Mouse (Mus musculus): ENCODE measurements around the gene Dapk3.
"Not testable (repeated sequence)": the region's sequence is repeated elsewhere in the genome, so short reads cannot be mapped to it uniquely, and the experiment has no call there.

The Dapk3 gene

DNA sequence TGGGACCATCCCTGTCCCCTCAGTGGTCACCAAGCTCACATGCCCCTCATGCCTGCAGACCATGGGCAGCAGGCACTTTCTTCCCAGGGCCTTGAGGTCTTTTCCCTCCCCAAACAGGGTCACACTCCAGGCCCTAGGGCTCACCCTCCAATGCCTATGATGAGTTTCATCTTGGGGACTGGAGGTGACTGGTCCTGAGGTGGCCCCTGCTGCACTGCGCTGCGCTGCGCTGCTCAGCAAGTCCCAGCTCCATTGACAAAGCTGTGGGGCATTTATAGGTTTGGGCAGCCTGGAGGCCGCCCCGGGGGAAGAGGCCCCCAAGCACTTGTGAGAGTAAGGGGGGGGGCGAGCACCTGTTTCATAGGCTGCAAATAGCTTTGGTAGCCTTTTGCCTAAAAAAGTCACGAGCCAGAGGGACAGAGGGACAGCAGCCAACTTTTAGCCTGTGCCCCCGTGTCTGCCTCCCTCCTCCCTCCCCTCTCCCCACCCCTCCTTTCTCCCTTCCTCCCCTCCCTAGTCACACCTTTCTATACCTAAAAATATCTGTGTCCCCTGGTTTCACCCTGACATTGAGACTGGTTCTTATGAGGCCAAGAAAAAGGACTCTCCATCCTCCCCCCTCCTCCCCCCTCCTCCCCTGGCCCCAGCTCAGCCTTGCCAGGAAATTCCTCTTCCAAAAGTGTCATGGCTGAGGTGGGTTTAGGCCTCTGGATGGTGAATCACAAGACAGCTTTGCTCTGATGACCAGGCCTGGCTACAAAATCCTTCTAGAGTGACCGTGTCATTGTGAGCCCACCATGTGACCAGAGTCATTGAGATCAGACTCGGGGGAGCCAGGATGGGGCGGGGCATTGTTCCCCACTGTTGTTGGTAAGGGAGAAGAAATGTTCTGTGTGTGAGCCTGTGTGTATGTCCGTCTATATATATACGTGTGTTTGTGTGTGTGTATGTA is 19.3 kb downstream of the Dapk3 start, which contains the start of gene Nmrk2:
Gene Nmrk2 (minus strand): TSS at position 245 of the 952 bp plus-strand sequence.
- DNase-seq = no peak

DNA sequence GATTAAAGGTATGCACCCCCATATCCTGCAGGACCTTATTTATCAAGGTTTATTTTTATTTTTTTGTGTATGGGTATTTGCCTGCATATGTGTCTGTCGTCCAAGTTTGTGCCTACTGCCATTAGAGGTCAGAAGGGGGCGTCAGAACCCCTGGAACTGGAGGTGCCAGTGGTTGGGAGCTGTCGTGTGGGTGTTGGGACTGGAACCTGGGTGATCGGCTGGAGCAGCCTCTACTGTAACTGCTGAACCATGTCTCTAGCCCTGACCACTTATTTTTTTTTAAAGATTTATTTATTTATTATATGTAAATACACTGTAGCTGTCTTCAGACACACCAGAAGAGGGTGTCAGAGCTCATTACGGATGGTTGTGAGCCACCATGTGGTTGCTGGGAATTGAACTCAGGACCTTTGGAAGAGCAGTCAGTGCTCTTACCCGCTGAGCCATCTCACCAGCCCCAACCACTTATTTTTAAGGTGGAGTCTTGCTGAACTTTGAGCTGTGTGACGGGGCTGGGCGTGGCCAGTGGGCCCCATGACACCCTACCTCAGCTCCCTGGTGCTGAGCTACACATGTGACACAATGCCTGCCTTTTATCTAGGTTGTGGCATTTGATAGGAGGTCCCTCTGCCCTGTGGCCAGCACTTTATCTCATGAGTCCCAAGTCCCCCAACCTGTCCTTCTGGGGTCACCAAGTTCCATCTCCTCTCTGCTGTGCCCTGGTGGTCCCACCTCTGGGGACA is 20.3 kb downstream of the Dapk3 start:
- DNase-seq = no peak

DNA sequence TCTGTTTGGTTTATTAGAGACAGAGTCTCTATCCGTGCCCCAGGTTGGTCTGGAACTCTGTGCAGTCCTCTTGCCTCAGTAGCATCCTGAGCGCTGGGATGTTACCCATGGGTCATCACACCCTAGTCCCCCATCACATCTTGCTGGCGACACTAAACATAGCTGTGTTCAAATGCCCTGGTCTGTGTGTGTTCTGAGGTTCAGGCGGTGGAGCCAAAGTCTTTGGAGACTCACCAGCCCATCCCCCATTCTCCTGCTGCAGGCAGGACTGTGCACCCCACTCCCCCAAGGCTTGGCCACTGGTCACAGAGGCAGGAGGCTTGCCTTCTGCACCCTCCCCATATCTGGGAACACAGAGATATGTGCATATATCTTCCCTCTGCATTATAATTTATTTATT is 21.3 kb downstream of the Dapk3 start:
- DNase-seq = no peak

DNA sequence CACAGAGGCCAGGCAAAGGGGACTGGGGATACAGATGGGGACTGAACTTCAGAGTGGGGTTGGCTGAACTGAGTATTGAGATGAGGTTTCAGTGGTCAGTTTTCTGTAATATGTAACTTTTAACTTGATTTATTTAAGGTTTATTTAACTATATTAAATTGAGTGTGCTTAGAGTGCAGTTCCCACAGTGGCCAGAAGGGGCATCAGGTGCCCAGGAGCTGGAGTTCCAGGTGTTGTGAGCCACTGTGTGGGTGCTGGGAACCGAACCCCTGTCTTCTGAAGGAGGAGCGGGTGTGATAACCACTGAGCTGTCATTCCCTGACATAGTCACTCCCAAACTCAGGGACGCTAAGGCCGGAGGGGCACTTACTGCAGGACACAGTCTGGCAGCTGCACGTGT is 27.3 kb downstream of the Dapk3 start:
- DNase-seq = no peak

DNA sequence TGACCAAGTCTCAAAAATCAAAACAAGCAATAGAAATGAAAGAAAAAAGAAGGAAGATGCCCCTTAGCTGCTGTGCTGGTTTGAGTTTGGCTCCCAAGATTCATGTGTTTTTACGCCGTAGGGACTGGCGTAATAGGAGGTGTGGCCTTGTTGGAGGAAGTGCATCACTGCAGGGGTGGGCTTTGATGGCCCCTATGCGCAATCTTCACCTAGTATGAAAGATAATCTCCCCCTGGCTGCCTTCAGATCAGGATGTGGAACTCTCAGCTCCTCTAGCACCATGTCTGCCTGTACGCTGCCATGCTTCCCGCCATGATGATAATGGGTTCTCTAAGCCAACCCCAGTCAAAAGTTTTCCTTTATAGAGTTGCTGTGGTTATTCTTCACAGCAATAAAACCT is 33.5 kb downstream of the Dapk3 start:
- no peak for DNase-seq

DNA sequence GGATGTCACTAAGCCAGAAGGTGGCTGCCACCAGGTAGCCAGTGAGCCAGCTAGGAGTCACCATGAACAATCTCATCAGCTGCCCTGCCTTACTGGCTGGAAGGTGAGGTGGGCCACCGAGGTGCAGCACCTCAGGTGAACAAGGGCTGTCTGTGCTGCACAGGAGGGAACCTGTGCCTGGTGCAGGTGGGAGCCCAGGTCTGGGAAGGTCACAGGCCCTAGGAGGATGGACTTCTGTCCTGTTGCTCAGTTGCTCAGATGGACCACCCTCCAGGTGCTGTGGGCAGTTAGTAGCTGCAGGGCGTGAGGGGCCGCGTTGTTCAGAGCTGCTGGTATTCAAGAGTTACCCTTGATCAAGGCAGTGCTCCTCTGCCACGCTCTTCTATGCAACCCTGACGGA is 34.0 kb downstream of the Dapk3 start:
- no peak for DNase-seq

DNA sequence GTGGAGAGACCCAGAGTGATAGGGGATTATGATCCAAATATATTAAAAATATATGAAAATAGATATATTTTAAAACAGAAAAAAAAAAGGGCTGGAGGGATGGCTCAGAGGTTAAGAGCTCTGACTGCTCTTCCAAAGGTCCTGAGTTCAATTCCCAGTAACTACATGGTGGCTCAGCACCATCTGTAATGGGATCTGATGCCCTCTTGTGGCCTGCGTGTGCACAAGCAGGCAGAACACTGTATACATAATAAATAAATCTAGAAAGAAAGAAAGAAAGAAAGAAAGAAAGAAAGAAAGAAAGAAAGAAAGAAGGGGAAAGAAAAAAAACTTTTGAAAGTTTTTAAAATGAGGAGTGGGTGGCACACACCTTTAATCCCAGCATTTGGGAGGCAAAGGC is 34.5 kb downstream of the Dapk3 start:
- not testable (repeated sequence) for DNase-seq

DNA sequence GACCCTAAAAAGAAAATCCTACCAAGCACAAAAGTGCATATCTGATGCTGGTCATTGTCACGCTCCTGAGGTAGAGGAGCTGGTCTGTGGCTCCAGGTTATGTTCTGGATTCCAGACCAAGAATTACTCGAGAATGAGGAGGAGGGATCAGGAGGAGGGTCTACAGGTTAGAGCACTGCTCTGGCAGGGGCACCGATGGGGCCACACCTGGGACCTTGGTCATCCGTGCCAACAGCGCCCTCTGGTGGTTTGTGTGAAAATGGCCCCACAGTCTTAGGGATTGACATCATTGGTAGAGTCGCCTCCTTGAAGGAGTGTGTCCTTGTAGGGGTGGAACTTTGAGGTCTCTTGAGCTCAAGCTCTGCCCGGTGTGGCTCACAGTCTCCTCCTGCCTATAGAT is 35.2 kb downstream of the Dapk3 start:
- DNase-seq = peak; percentile 72

DNA sequence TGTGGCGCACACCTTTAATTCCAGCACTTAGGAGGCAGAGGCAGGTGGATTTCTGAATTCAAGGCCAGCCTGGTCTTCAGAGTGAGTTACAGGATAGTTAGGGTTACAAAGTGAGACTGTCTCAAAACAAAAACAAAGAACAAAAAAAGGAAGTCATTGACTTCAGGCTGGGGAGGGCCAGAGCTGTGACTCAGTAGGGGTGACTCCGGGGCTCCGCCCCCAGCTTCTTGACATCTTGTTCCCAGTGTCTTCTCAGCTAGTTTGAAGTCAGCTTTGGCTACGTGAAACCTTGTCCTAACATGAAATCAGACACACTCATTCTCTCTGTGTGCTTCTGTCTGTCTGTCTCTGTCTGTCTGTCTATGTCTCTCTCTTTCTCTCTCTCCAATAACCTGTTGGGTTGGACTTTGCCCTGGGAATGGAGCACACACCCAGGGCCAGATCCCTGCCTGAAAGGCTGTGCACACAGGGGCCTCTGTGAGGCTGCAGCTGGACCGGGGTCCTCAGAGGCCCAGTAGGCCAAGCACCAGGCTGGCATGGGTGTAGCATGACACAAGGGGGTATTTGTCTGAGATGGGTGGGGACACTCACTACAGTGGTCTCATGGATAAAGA is 38.7 kb downstream of the Dapk3 start:
- DNase-seq = no peak

DNA sequence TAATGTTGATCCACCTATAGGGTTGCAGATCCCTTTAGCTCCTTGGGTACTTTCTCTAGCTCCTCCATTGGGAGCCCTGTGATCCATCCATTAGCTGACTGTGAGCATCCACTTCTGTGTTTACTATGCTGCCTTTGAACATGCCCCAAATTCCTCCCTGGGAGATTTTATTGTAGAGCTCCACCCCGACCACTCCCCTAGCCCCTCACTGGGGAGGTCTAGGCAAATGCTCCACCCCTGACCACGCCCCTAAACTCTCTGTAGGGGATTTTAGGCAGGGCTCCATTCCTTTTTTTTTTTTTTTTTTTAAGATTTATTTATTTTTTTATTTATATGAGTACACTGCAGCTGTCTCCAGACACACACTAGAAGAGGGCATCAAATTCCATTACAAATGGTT is 40.9 kb downstream of the Dapk3 start:
- not testable (repeated sequence) for DNase-seq

DNA sequence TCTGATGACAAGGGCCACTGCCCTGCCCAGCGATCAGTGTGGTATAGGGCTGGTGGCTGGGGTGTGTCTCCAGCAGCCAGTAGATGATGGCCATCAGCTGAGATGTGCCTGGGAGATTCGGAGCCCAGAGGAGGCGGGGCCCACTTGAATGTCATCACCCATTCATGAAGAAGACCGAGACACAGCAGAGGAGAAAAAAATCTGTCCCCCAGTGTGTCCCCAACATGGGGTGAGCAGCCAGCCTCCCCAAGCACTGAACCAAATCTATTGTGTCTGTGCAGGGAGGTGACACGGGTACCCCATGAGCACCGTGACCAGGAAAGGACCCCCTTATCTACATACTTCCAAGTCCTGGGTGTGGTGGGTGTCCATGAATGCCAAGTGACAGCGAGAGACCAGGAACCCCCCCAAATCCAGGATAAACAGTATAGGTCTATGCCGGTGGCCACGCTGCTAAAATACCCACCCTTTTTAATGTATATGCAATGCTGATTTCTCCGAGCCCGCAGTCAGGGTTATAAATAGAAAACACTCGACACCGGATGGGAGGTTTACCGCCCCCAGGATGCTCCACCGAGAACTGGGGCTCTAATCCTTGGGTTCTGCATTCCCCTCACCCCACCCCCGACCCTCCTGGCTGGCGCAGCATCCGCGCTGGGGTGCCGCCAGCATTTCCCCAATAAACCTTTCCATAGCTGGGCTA is 47.1 kb downstream of the Dapk3 start:
- DNase-seq = no peak

DNA sequence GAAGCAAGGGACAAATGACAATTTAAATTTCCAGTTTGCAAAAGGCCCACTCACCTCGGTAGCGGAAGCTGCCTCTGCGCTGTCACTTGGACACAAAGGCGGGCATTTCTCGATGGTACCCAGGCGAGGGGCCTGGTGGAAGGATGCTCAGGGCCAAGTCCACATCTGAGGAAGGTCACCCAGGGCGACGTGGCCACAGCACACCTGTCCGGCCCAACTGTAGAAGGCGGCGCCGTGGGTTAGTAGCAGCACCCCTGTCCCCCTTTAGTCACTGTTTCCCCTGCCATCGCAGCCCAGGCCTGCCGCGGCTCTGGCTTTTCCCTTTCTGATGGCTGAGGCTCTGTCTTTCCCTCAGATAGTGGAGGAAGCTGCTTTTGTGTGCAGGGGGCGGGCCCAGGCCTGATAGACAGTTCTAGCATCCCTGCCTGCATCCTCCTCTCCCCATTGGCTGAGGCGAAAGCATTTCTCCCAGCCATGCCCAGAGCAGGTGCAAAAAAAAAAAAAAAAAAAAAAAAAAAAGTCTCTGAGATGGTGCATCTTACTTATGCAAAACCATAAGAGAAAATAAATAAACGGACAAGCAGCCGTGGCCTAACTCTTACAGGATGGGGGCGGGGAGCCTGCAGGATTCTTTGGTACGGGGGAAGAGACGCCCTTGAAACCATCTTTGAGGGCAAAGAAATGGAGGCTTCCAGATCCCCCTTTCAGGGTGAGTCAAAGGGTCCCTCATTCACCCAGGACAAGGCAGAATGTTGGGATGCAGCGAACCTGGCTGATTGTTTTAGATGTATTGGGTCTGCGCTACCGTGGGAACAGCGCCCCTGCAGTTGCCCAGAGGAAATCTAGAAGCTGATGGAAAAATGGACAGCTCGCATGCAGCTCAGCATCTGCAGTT is 47.9 kb downstream of the Dapk3 start, which contains the start of gene Atcay:
Gene Atcay (minus strand): TSS at position 396 of the 895 bp plus-strand sequence.
- DNase-seq = no peak

DNA sequence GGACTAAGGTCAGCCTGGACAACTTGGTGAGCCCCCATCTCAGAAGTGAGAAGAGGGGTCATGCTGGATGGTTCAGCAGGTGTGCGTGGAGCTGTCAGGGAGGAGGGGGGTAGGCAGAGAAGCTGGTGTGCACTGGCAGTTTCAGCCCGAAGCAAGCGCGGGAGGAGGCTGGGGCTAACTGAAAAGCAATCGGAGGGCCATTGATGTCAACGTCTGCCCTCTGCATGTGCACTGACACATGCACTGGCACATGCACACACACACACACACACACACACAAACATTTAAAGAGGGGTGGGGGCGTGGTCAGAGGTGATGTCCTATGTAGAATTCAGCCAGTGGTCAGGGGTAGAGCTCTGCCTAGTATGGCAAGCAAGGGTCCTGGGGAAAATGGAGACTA is 48.6 kb downstream of the Dapk3 start:
- no peak for DNase-seq

DNA sequence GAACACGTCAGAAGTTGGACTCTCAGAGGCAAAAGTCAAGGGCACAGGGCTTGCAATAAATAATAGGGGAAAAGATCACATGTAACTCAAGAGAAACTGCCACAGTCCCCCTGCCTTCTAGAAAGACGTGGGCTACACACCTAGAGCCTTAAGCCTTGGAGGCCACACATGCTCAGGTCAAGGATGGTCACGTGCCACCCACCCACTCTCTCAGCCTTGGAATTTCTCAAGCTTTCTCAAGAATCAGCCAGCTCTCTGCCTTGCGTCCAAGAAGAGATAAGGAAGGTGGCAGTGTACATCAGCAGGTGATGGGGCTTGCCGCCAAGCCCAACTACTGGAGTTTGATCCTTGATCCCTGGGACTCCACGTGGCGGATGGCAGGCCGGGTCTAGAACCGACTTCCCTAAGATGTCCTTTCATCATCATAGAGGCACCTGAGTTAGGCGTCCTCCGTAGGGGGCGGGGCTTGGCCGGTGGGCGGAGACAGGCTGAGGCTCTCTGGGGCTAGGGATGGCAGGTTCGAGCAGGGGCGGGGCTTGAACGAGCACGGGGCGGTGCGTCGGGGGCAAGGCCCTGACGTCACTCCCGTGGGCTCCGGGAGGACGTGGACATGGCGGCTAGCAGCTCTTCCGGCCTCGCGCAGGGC is 49.9 kb downstream of the Dapk3 start, which contains the start of gene Zfr2:
Gene Zfr2 (plus strand): TSS at position 576 of the 646 bp plus-strand sequence.
- DNase-seq = peak; percentile 93

DNA sequence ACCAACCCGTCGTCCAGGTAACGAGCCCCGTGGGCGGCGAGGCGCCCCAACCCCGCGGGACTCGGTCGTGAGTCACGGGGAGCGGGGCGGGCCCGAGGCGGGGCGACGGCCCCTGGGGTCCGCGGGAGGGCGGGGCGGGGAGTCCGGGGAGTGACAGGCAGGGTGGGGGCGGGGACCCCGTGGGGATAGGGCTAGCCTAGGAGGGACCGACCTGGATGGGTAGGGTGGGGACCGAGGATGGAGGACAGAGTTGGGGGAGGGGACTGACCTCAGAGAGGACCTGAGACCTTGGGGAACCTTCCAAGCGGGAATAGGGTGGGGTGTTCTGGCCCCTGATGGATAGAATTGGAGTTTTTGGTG is 50.4 kb downstream of the Dapk3 start:
- DNase-seq = no peak

DNA sequence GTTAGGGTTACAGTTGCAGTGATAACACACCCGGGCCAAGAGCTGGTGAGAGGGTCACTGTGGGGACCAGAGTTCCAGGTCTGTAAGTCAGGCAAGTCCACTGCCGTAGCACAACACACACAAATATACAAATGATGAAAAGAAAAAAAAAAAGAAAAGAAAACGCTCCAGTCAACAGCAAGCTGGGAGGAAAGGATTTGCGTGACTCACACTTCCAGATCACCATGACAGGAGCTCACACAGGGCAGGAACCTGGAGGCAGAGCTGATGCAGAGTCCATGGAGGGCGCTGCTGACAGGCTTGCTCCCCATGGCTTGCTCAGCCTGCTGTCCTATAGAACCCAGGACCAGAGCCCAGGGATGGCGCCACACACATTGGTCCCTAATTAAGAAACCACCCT is 51.4 kb downstream of the Dapk3 start:
- DNase-seq = no peak

DNA sequence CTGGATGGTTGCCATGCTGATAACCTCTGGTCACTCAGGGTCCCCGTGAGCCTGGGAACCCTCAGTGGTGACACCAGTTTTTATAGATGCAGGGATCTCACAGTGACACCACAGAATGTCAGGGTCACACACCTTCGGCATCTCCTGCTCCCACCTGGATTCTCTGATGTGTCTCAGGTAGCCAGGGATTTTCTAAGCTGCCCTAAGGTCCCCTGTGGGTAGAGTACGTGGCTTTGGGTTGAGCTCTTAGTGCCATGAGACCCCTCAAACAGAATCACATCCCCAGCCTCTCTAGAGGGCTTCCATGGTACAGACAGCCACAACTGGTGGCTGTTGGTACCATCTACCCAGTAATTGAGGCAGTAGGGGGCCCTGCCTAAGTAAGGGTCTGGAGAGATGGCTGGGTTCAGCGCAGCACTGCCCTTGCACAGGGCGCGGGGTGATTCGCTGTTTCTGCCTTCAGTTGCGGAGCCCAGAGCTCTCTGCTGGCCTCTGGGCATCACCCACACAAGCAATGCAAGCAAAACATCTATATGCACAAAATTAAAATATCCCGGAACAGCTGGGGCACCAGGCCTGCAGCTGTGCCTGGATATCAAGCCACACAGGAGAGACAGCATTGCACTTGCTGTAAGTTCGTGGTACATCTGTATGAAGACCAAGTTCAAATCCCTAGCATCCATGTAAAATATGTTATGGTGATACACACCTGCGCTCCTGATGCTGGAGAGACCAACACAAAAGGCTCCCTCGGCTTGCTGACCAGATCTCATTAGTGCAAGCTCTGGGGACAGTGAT is 53.9 kb downstream of the Dapk3 start:
- DNase-seq = no peak

DNA sequence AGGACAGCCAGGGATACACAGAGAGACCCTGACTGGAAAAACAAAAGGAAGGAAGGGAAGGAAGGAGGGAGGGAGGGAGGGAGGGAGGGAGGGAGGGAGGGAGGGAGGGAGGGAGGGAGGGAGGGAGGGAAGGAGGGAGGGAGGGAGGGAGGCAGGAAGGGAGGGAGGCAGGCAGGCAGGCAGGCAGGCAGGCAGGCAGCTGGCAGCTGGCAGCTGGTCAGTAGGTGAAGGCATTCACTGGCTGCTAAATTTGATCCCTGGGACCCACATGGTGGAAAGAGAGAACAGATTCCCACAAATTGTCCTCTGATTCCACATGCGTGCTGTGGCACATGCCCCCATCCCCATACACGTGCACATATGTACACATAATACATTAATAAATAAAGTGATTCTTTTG is 55.8 kb downstream of the Dapk3 start:
- no peak for DNase-seq

DNA sequence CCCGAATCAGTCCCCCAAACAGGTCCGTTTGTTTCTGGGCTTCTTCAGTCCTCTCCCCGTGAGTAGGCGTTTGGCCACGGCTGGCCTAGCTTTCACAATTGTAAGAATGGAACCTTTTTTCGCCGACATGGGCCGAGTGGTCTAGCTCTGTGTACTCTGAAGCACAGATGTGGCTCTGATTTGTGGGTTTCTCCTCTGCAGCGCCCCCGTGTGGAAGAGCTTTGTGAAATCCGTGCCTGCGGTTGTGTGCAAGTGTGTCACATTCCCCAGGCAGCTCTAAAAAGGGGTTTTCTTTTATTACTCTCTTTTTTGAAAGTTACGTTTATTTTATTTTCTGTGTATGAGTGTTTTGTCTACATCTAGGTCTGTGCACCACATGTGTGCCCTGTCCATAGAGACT is 58.1 kb downstream of the Dapk3 start:
- no peak for DNase-seq

DNA sequence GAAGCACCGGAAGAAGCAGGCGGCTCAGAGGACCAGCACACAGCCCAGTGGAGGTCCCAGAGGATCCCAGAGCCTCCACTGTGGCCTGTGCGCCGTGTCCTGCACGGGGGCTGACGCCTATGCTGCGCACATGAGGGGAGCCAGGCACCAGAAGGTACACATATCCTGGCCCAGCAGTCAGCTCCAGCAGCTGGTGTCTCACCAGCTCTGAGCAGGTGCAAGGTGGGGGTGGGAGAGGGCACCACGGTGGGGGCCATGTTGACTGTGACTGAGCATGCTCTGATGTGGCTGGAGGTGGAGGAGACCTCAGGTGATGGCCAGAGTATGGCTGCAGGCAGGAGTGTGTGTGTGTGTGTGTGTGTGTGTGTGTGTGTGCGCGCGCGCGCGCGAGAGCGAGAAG is 59.2 kb downstream of the Dapk3 start:
- DNase-seq = no peak
